Mouse (Mus musculus): ENCODE data around the gene Xylt2.
"Not testable (repeated sequence)": the region's sequence is repeated elsewhere in the genome, so short reads cannot be mapped to it uniquely, and the experiment has no call there.

Gene Xylt2

DNA sequence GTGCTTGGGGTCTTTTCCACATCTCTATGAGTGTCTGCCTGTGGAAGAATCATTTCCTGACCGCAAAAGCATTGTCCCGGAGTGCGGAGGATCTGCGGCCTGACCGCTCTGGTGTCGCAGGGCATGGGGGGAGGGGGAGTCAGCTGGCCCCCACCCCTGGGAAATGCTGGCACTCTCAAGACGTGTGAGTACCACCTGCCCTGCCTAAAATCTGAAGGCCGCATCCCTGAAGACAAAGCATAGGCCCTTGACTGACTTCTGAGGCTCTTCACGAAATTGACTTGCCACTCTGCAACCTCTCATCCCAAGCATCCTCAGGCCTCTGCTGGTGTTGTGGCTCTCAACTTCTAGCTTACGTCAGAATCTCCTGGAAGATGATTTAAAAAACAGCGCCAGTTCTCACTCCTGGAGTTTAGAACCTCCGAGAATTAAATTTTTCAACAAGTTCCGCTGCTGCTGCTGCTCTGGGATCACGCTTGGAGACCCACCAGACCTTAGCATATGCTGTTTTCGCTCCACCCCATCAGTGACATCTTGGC, 361 bp upstream of the Xylt2 start:
- no peak for DNase-seq (ENCODE audit: low spot score in 2 of 2)

GRCm38 (mm10) chr11:94676308-94676707, 1.0 kb downstream of the Xylt2 start:
- no peak for DNase-seq (ENCODE audit: low spot score in 2 of 2)

- DNase-seq (ENCODE audit: low spot score in 2 of 2): no peak
Observed at GRCm38 (mm10) chr11:94675446-94675845, 1.9 kb downstream of the Xylt2 start.

GRCm38 (mm10) chr11:94674984-94675383, 2.3 kb downstream of the Xylt2 start:
- DNase-seq (ENCODE audit: low spot score in 2 of 2): peak in 1 of 2 experiments; percentile 29

GRCm38 (mm10) chr11:94665281-94665680, 12.0 kb downstream of the Xylt2 start:
- no peak for DNase-seq (ENCODE audit: low spot score in 2 of 2)

GRCm38 (mm10) chr11:94661344-94661743, 16.0 kb downstream of the Xylt2 start:
- no peak for DNase-seq (ENCODE audit: low spot score in 2 of 2)

- DNase-seq (ENCODE audit: low spot score in 2 of 2): peak; percentile 86 to 91
Observed at GRCm38 (mm10) chr11:94653663-94654436, 23.5 kb downstream of the Xylt2 start, which contains the start of the genes Mrpl27 and Eme1. TSS of gene Mrpl27 (plus strand) at chr11:94653767. TSS of gene Eme1 (minus strand) at chr11:94653964.

DNA sequence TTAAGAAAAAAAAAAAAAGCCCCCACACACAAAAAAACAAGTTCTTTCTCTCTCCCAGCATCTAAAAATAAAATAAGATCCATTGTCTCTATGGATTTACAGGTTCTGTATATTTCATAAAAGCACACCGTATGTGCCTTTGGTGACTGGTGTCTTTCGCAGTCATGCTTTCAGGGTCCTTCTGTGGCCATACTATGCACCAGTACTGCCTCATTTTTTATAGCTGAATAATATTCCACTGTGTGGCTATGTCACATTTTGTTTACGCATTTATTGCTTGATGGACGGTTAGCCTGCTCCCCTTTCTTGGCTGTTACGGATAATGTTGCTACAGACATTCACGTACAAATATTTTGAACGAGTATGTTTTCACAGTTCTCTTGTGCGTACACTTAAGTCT, 24.3 kb downstream of the Xylt2 start:
- no peak for DNase-seq (ENCODE audit: low spot score in 2 of 2)

DNA sequence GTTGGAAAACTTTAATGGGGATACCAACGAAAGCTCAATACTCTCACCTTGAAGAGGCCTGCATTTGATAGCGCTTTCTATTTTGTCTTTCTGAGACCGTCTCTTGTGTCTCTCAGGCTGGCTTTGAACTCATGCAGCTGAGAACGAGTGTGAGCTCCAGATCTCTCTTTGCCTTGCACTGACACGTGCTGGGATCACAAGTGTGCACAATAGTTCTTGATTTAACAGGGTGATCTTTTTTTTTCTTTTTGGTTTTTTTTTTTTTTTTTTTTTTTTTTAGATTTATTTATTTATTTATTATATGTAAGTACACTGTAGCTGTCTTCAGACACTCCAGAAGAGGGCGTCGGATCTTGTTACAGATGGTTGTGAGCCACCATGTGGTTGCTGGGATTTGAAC, 26.1 kb downstream of the Xylt2 start:
- DNase-seq (ENCODE audit: low spot score in 2 of 2): not testable (repeated sequence)

- no peak for DNase-seq (ENCODE audit: low spot score in 2 of 2)
Observed at GRCm38 (mm10) chr11:94646457-94646856, 30.9 kb downstream of the Xylt2 start.

DNA sequence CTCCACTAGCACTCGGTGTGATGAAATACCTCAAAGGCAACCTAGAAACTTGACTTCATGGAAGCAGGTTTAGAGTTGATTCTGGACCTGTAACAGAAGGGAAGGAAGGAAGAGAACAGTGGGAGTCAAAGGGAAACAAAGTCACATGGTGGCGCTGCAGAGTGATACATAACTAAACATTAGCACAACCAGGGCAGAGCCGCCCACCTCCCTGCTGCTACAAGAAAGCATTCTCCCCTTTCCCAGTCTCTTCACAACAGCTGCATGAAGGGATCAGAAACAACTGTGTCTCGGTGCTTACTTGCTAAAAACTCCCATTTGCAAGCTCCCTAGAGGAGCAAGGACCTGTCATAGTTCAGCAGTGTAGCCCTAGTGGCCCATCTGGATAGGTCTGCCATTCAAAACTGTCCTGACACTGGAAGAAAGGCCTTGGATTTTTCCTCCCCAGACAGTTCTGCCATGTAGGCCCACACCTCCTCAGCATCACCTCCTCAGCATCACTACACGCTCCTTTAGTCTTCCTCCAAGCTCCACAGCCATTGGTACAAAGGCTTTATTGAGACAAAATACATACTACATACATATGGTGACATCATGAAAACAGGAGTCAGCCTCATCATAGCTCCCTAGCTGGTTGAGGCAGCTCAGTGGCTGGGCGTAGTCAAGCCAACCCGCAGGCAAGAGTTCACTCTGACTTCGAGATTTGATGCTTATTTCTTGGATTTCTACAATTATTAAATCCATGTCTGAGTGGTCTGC, 32.7 kb downstream of the Xylt2 start:
- DNase-seq (ENCODE audit: low spot score in 2 of 2): peak; percentile 56 to 57

- no peak for DNase-seq (ENCODE audit: low spot score in 2 of 2)
Observed at GRCm38 (mm10) chr11:94634431-94634830, 42.9 kb downstream of the Xylt2 start.

DNA sequence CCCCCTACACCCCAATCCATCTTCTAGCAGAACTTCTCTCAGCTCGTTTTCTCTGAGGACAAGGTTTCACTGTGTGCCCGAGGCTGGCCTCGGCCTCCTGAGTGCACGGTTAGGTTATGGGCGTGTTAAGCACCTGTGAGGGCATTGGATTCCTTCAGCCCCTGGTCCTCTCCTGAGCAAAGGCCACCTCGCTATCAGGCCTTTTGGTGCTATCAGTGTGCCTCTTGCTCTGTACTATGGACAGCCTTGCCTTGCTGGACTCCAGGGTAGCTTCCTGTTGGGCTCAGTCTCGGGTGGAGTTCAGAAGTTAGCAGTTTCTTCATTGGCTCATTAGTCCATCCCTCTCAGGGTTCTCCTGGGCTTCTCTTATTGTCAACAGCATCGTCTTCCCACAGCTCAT, 44.3 kb downstream of the Xylt2 start:
- DNase-seq (ENCODE audit: low spot score in 2 of 2): no peak

GRCm38 (mm10) chr11:94631969-94632368, 45.3 kb downstream of the Xylt2 start:
- DNase-seq (ENCODE audit: low spot score in 2 of 2): no peak

- DNase-seq (ENCODE audit: low spot score in 2 of 2): peak; percentile 14 to 28
Observed at GRCm38 (mm10) chr11:94630199-94631011, 46.9 kb downstream of the Xylt2 start.

DNA sequence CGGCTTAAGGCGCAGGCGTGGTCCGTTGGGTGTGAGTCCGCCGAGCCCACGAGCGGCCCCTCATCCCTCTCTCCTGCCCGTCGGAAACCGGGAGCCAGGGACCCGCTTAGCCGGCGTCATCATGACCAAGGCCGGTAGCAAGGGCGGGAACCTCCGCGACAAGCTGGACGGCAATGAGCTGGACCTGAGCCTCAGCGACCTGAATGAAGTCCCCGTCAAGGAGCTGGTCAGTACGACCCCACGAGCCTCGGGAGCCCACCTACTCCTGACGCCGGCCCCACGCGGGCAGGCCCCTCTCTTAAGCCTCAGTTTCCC, 47.5 kb downstream of the Xylt2 start:
- no peak for DNase-seq (ENCODE audit: low spot score in 2 of 2)

- peak; percentile 95 to 96 for DNase-seq (ENCODE audit: low spot score in 2 of 2)
Observed at GRCm38 (mm10) chr11:94629199-94629883, 48.0 kb downstream of the Xylt2 start, which contains the start of gene Lrrc59. TSS of gene Lrrc59 (plus strand) at chr11:94629767.

DNA sequence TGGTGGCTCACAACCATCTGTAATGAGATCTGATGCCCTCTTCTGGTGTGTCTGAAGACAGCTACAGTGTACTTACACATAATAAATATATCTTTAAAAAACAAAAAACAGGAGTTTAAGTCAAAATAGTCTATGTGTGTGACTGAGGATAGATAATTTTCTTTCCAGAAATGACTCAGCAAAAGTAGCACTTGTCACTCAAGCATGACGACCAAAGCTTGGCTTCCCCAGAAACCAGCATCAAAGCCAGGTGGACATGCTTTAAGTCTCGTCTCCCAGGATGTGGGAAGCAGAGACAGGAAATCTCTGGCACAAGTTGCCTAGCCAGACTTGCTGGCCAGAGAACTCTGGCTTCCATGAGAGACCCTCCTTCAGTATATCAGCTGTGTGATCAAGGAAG, 55.2 kb downstream of the Xylt2 start:
- no peak for DNase-seq (ENCODE audit: low spot score in 2 of 2)

DNA sequence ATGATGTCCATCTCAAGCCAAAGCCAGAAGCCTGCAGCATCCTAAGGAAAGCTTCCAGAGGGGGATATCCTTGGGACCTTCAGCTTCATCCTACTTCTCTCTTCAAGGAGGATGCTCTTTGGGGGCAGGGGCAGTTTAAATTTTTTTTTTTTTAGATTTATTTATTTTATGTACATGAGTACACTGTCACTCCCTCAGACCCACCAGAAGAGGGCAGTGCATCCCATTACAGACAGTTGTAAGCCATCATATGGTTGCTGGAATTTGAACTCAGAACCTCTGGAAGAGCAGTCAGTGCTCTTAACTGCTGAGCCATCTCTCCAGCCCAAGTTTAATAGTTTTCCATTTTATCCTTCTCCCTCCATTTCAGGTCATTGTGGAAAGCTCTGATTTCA, 55.9 kb downstream of the Xylt2 start:
- DNase-seq (ENCODE audit: low spot score in 2 of 2): no peak

GRCm38 (mm10) chr11:94620766-94621457, 56.4 kb downstream of the Xylt2 start:
- DNase-seq (ENCODE audit: low spot score in 2 of 2): no peak

- DNase-seq (ENCODE audit: low spot score in 2 of 2): no peak
Observed at GRCm38 (mm10) chr11:94617646-94618045, 59.7 kb downstream of the Xylt2 start.

All from right cerebral cortex, adult 2 months (tissue).